13 mouse cellular contexts compared by ENCODE assay signal in genomic region chr3:98581024-98581423, GRCm38 (mm10). TPM values are rescaled to one million over a fixed set of nuclear protein-coding genes. Genes with fewer than 3 reads are reported as not detected.
DNase-seq lines count a peak whose midpoint lies in the region; ATAC-seq and TF ChIP-seq lines count a peak whose summit lies in the region.
"Not testable (repeated sequence)": the region's sequence is repeated elsewhere in the genome, so short reads cannot be mapped to it uniquely, and the experiment has no call there.
"Had no signal": no experiment of that assay in that cellular context is flagged by ENCODE, and none has a peak within 500 bp of the region (broad histone marks: within the 10 kb centered on the region; RNA-seq: fewer than 3 reads in every experiment).

No protein-coding gene starts in this region.

- not testable (repeated sequence) for H3K4me1 ChIP-seq in MEL (ENCODE audit: control insufficient read depth in 1 of 2, insufficient read depth in 2 of 2, low read length in 2 of 2); hindbrain, embryonic 16.5 days (ENCODE audit: control insufficient read depth, insufficient read depth, low read depth, low read length)

- peak; percentile 57 for ATAC-seq in frontal cortex, adult (ENCODE audit: low TSS enrichment)
- peak; percentile 69 for ATAC-seq in hindbrain, embryonic 16.5 days

- not testable (repeated sequence) for H3K36me3 ChIP-seq in MEL (ENCODE audit: control insufficient read depth in 1 of 2, insufficient read depth in 2 of 2, low read length in 2 of 2); hindbrain, embryonic 16.5 days (ENCODE audit: control insufficient read depth, insufficient read depth, low read length)

- not testable (repeated sequence) for H3K27ac ChIP-seq in MEL (ENCODE audit: control insufficient read depth, low read depth, low read length); hindbrain, embryonic 16.5 days (ENCODE audit: low read depth, low read length)

- not testable (repeated sequence) for H3K9me3 ChIP-seq in MEL (replicated peaks; ENCODE audit: insufficient read depth, low read length); hindbrain, embryonic 16.5 days (ENCODE audit: control insufficient read depth, low read length)

- DNase-seq in MEL (ENCODE audit: low read depth, low spot score) = peak; percentile 5
- DNase-seq in cerebellum, adult 18-20 months = peak; percentile 6 to 8
- peak; percentile 59 to 65 for DNase-seq in kidney, postnatal 4 days
- peak; percentile 71 to 72 for DNase-seq in left cerebral cortex, adult 18-20 months (ENCODE audit: low spot score in 2 of 2)
- peak; percentile 35 for DNase-seq in lung, postnatal 10 days
- peak; percentile 82 to 86 for DNase-seq in right cerebral cortex, adult 2 months (ENCODE audit: low spot score in 2 of 2)

- TF ChIP-seq EP300 in MEL (IDR thresholded peaks at IDR 0.05; ENCODE audit: low read depth in 1 of 2, low read length in 2 of 2) = not testable (repeated sequence)

- not testable (repeated sequence) for H3K9ac ChIP-seq in MEL (ENCODE audit: control insufficient read depth, low read depth, low read length, poor library complexity, severe bottlenecking); hindbrain, embryonic 16.5 days (ENCODE audit: low read depth, low read length)

- H3K4me2 ChIP-seq in hindbrain, embryonic 16.5 days (ENCODE audit: low read length) = not testable (repeated sequence)

- not testable (repeated sequence) for TF ChIP-seq RAD21 in MEL (IDR thresholded peaks at IDR 0.05; ENCODE audit: low read depth, low read length)

- not testable (repeated sequence) for H3K27me3 ChIP-seq in MEL (ENCODE audit: control insufficient read depth in 1 of 2, insufficient read depth in 2 of 2, low read length in 2 of 2); hindbrain, embryonic 16.5 days (replicated peaks; ENCODE audit: control insufficient read depth, insufficient read depth, low read length)

- not testable (repeated sequence) for TF ChIP-seq POLR2A in MEL (IDR thresholded peaks at IDR 0.05; ENCODE audit: control insufficient read depth in 1 of 2, insufficient read depth in 1 of 2, low read depth in 1 of 2, low read length in 2 of 2, poor library complexity in 1 of 2)

- WGBS in hindbrain, embryonic 16.5 days = no CpG with 5 or more reads among the region's 1 CpGs

- TF ChIP-seq CTCF in MEL (IDR thresholded peaks at IDR 0.05 in 2 of 3, conservative IDR thresholded peaks at IDR 0.05 in 1 of 3; ENCODE audit: control insufficient read depth in 1 of 3, insufficient read depth in 1 of 3, low read depth in 2 of 3, low read length in 3 of 3, poor library complexity in 1 of 3, severe bottlenecking in 1 of 3) = not testable (repeated sequence)

- H3K4me3 ChIP-seq in MEL (ENCODE audit: control insufficient read depth in 1 of 2, insufficient read depth in 1 of 2, low read depth in 2 of 2, low read length in 2 of 2); hindbrain, embryonic 16.5 days (ENCODE audit: low read length): not testable (repeated sequence)

- H3K79me2 ChIP-seq in MEL (ENCODE audit: control insufficient read depth, insufficient read depth, low read length, poor library complexity) = not testable (repeated sequence)

RNA-seq across cellular contexts. Expression of gene Gm10681, which starts 7.6 kb away (rescaled TPM):
- total RNA-seq in MEL (2012; rRNA removed) = not detected in 2 replicates
- not detected for polyA plus RNA-seq in MEL (2012; ENCODE audit: insufficient read depth in 1 of 2, insufficient read length in 2 of 2, low read depth in 1 of 2, low replicate concordance in 2 of 2, missing spikeins in 1 of 2)
- polyA plus RNA-seq in hindbrain, embryonic 16.5 days (2015; fragmentation: Nextera tagmentation; extraction: Ambion mirVana) = not detected in 2 replicates
- total RNA-seq in left cerebral cortex, adult 18-20 months (2021) = not detected
- total RNA-seq: gastrocnemius, postnatal 14 days; megakaryocyte progenitor cell, adult 5-6 weeks had no signal
- polyA plus RNA-seq: cortical plate, adult 2 months; heart, embryonic 12.5 days; hindbrain, embryonic 12.5 days had no signal

RNA-seq across cellular contexts. Expression of gene Hsd3b5, which starts 49.0 kb away (rescaled TPM):
- not detected in 2 replicates for total RNA-seq in MEL (2012; rRNA removed)
- polyA plus RNA-seq in MEL (2012; ENCODE audit: insufficient read depth in 1 of 2, insufficient read length in 2 of 2, low read depth in 1 of 2, low replicate concordance in 2 of 2, missing spikeins in 1 of 2) = not detected
- not detected in 2 replicates for polyA plus RNA-seq in hindbrain, embryonic 16.5 days (2015; fragmentation: Nextera tagmentation; extraction: Ambion mirVana)
- not detected for total RNA-seq in left cerebral cortex, adult 18-20 months (2021)
- total RNA-seq: gastrocnemius, postnatal 14 days; megakaryocyte progenitor cell, adult 5-6 weeks had no signal
- polyA plus RNA-seq: cortical plate, adult 2 months; heart, embryonic 12.5 days; hindbrain, embryonic 12.5 days had no signal

Comparison
In these comparisons a context has a peak if more than half of its experiments do, and no peak if none do; other contexts are left out.
1. DNase-seq: peak in every context shown above with its lines; median percentile 84 in right cerebral cortex, adult 2 months; 72 in left cerebral cortex, adult 18-20 months; 62 in kidney, postnatal 4 days; 35 in lung, postnatal 10 days; 7 in cerebellum, adult 18-20 months; 5 in MEL.